8 mouse cellular contexts compared by ENCODE assay signal in the genomic region with DNA sequence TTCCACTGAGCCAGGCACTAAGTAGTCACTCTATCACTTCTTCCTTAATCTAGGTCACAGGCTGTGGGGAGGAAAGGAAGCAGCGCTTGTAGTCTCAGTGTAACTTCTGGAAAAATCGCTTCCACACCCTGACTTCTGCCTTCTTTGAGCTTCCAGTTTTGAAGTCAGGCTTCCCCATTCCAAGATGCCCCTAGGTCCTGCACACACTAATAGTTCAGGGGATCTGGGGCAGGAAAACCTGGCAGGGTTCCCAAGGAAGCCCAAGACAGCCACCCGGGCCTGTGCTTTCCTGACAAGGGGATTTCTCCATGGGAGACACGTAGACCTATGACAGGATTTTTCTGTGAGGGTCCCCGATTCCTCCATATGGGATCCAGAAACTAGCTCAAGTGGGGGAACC. TPM values are rescaled to one million over a fixed set of nuclear protein-coding genes. Genes with fewer than 3 reads are reported as not detected.
DNase-seq lines count a peak whose midpoint lies in the region; ATAC-seq and TF ChIP-seq lines count a peak whose summit lies in the region.

No protein-coding gene starts in this region.

- H3K4me1 ChIP-seq in cortical plate, adult 2 months (ENCODE audit: control insufficient read depth, insufficient read depth, low read length): peaks cover 13% of the 10 kb centered on the region
- H3K4me1 ChIP-seq in hindbrain, embryonic 10.5 days (replicated peaks): peaks cover 33% of the 10 kb centered on the region
- H3K4me1 ChIP-seq in liver, embryonic 11.5 days (replicated peaks; ENCODE audit: control insufficient read depth, insufficient read depth, low read length): peaks cover 35% of the 10 kb centered on the region
- H3K4me1 ChIP-seq in neural tube, embryonic 12.5 days: peaks cover 21% of the 10 kb centered on the region

- no peaks in the 10 kb centered on the region for H3K27me3 ChIP-seq in hindbrain, embryonic 10.5 days (ENCODE audit: insufficient read depth, poor library complexity, severe bottlenecking)
- H3K27me3 ChIP-seq in liver, embryonic 11.5 days (replicated peaks; ENCODE audit: control insufficient read depth, insufficient read depth, low read length): no peaks in the 10 kb centered on the region
- H3K27me3 ChIP-seq in neural tube, embryonic 12.5 days (replicated peaks): no peaks in the 10 kb centered on the region

- peak overlapping the region; percentile 99 for H3K4me2 ChIP-seq in liver, embryonic 11.5 days
- peak overlapping the region; percentile 98 for H3K4me2 ChIP-seq in neural tube, embryonic 12.5 days (replicated peaks)

- no peak for ATAC-seq in liver, embryonic 11.5 days (replicated peaks; ENCODE audit: low FRiP score)
- no peak for ATAC-seq in neural tube, embryonic 12.5 days (ENCODE audit: low FRiP score, low read depth)

- DNase-seq in left cerebral cortex, adult 2 months (ENCODE audit: extremely low spot score in 1 of 2, low spot score in 2 of 2): no peak
- DNase-seq in left cerebral cortex, postnatal 14 days (ENCODE audit: low spot score in 2 of 2): no peak
- no peak for DNase-seq in hindbrain, embryonic 10.5 days (ENCODE audit: low spot score)
- no peak for DNase-seq in liver, embryonic 11.5 days (ENCODE audit: low spot score)
- no peak for DNase-seq in left cerebral cortex, postnatal 36 days (ENCODE audit: low spot score in 2 of 2)
- DNase-seq in ovary, postnatal 10 days (ENCODE audit: low spot score): no peak

- peak overlapping the region; percentile 86 for H3K27ac ChIP-seq in left cerebral cortex, adult 2 months
- peak overlapping the region; percentile 6; the same call in 1 of the 2 replicates for H3K27ac ChIP-seq in cortical plate, adult 2 months (ENCODE audit: insufficient read depth, low read length)
- peak overlapping the region; percentile 96 for H3K27ac ChIP-seq in hindbrain, embryonic 10.5 days
- peak overlapping the region; percentile 86 for H3K27ac ChIP-seq in liver, embryonic 11.5 days (ENCODE audit: low read depth, low read length)
- H3K27ac ChIP-seq in neural tube, embryonic 12.5 days: no peak overlapping the region

- H3K36me3 ChIP-seq in hindbrain, embryonic 10.5 days: peaks cover 37% of the 10 kb centered on the region
- H3K36me3 ChIP-seq in liver, embryonic 11.5 days (ENCODE audit: control insufficient read depth, insufficient read depth, low read length): peaks cover 4% of the 10 kb centered on the region; the same call in 1 of the 2 replicates
- H3K36me3 ChIP-seq in neural tube, embryonic 12.5 days: peaks cover 7% of the 10 kb centered on the region; the same call in 1 of the 2 replicates

- H3K9me3 ChIP-seq in hindbrain, embryonic 10.5 days: no peaks in the 10 kb centered on the region
- H3K9me3 ChIP-seq in liver, embryonic 11.5 days (ENCODE audit: control insufficient read depth, low read length): no peaks in the 10 kb centered on the region
- H3K9me3 ChIP-seq in neural tube, embryonic 12.5 days: no peaks in the 10 kb centered on the region

- no peak for TF ChIP-seq POLR2A in cortical plate, adult 2 months (IDR thresholded peaks at IDR 0.05; ENCODE audit: extremely low read depth, insufficient read depth, low read length)

- intact Hi-C loops in left cerebral cortex, adult 2 months (cut with DNase I): no loop called here
- intact Hi-C loops in left cerebral cortex, postnatal 14 days (cut with DNase I): no loop called here
- intact Hi-C loops in left cerebral cortex, postnatal 36 days (cut with DNase I): no loop called here

- peak overlapping the region; percentile 79 for H3K4me3 ChIP-seq in left cerebral cortex, adult 2 months
- peak overlapping the region; percentile 99 for H3K4me3 ChIP-seq in cortical plate, adult 2 months (ENCODE audit: insufficient read depth, low read length)
- H3K4me3 ChIP-seq in hindbrain, embryonic 10.5 days: peak overlapping the region; percentile 98
- peak overlapping the region; percentile 91 for H3K4me3 ChIP-seq in liver, embryonic 11.5 days (ENCODE audit: low read depth, low read length)
- peak overlapping the region; percentile 99 for H3K4me3 ChIP-seq in neural tube, embryonic 12.5 days

- 40% methylated on average over 5 of the region's 5 CpGs for WGBS in hindbrain, embryonic 10.5 days
- 12% methylated on average over 5 of the region's 5 CpGs for WGBS in liver, embryonic 11.5 days
- WGBS in neural tube, embryonic 12.5 days: 43% methylated on average over 5 of the region's 5 CpGs

- peak overlapping the region; percentile 96 for H3K9ac ChIP-seq in liver, embryonic 11.5 days (ENCODE audit: low read depth, low read length)
- H3K9ac ChIP-seq in neural tube, embryonic 12.5 days: peak overlapping the region; percentile 96

- no peak for TF ChIP-seq CTCF in left cerebral cortex, adult 2 months (IDR thresholded peaks at IDR 0.05)
- no peak for TF ChIP-seq CTCF in cortical plate, adult 2 months (IDR thresholded peaks at IDR 0.05; ENCODE audit: extremely low read depth, insufficient read depth, low read length)

RNA-seq across cellular contexts. Expression of gene Ap3d1, which starts 0.9 kb away (rescaled TPM):
- 100 to 1,000 TPM; 150 to 151 TPM for total RNA-seq in left cerebral cortex, adult 2 months (2021)
- 100 to 1,000 TPM; 143 to 147 TPM for total RNA-seq in left cerebral cortex, postnatal 14 days (2021)
- polyA plus RNA-seq in cortical plate, adult 2 months (2012; rRNA removed): 157 and 159 TPM in 2 replicates
- 59.9 and 65.8 TPM in 2 replicates for polyA plus RNA-seq in hindbrain, embryonic 10.5 days (2016; fragmentation: Nextera tagmentation; extraction: Ambion mirVana)
- polyA plus RNA-seq in liver, embryonic 11.5 days (2014; fragmentation: Nextera tagmentation; extraction: Ambion mirVana): 53.1 and 53.2 TPM in 2 replicates
- polyA plus RNA-seq in neural tube, embryonic 12.5 days (2016; fragmentation: Nextera tagmentation; extraction: Ambion mirVana): 93.9 and 95.1 TPM in 2 replicates
- 100 to 1,000 TPM; 133 to 160 TPM for total RNA-seq in left cerebral cortex, postnatal 36 days (2021)

RNA-seq across cellular contexts. Expression of gene Dot1l, which starts 13.9 kb away (rescaled TPM):
- total RNA-seq in left cerebral cortex, adult 2 months (2021): 10 to 100 TPM; 64.6 to 75.3 TPM
- total RNA-seq in left cerebral cortex, postnatal 14 days (2021): 10 to 100 TPM; 59.1 to 66.7 TPM
- 45.9 and 47.8 TPM in 2 replicates for polyA plus RNA-seq in cortical plate, adult 2 months (2012; rRNA removed)
- 20.3 and 22.8 TPM in 2 replicates for polyA plus RNA-seq in hindbrain, embryonic 10.5 days (2016; fragmentation: Nextera tagmentation; extraction: Ambion mirVana)
- polyA plus RNA-seq in liver, embryonic 11.5 days (2014; fragmentation: Nextera tagmentation; extraction: Ambion mirVana): 23.9 and 28.2 TPM in 2 replicates
- 26.3 and 26.5 TPM in 2 replicates for polyA plus RNA-seq in neural tube, embryonic 12.5 days (2016; fragmentation: Nextera tagmentation; extraction: Ambion mirVana)
- 10 to 100 TPM; 37.2 to 65.0 TPM for total RNA-seq in left cerebral cortex, postnatal 36 days (2021)

RNA-seq across cellular contexts. Expression of gene Izumo4, which starts 39.2 kb away (rescaled TPM):
- 10 to 100 TPM; 45.0 to 46.0 TPM for total RNA-seq in left cerebral cortex, adult 2 months (2021)
- 10 to 100 TPM; 52.8 to 55.3 TPM for total RNA-seq in left cerebral cortex, postnatal 14 days (2021)
- polyA plus RNA-seq in cortical plate, adult 2 months (2012; rRNA removed): 111 and 118 TPM in 2 replicates
- polyA plus RNA-seq in hindbrain, embryonic 10.5 days (2016; fragmentation: Nextera tagmentation; extraction: Ambion mirVana): 13.7 and 18.7 TPM in 2 replicates
- 5.7 and 6.8 TPM in 2 replicates for polyA plus RNA-seq in liver, embryonic 11.5 days (2014; fragmentation: Nextera tagmentation; extraction: Ambion mirVana)
- 28.6 and 29.3 TPM in 2 replicates for polyA plus RNA-seq in neural tube, embryonic 12.5 days (2016; fragmentation: Nextera tagmentation; extraction: Ambion mirVana)
- 10 to 100 TPM; 36.7 to 47.3 TPM for total RNA-seq in left cerebral cortex, postnatal 36 days (2021)

RNA-seq across cellular contexts. Expression of gene Mob3a, which starts 39.4 kb away (rescaled TPM):
- total RNA-seq in left cerebral cortex, adult 2 months (2021): 10 to 100 TPM; 13.6 to 15.5 TPM
- 10 to 100 TPM; 15.0 to 20.2 TPM for total RNA-seq in left cerebral cortex, postnatal 14 days (2021)
- 7.9 and 9.4 TPM in 2 replicates for polyA plus RNA-seq in cortical plate, adult 2 months (2012; rRNA removed)
- 68.8 and 77.2 TPM in 2 replicates for polyA plus RNA-seq in hindbrain, embryonic 10.5 days (2016; fragmentation: Nextera tagmentation; extraction: Ambion mirVana)
- polyA plus RNA-seq in liver, embryonic 11.5 days (2014; fragmentation: Nextera tagmentation; extraction: Ambion mirVana): 56.7 and 57.3 TPM in 2 replicates
- 59.4 and 61.5 TPM in 2 replicates for polyA plus RNA-seq in neural tube, embryonic 12.5 days (2016; fragmentation: Nextera tagmentation; extraction: Ambion mirVana)
- 10 to 100 TPM; 14.0 TPM for total RNA-seq in left cerebral cortex, postnatal 36 days (2021)

RNA-seq across cellular contexts. Expression of gene Sf3a2, which starts 56.9 kb away (rescaled TPM):
- total RNA-seq in left cerebral cortex, adult 2 months (2021): 10 to 100 TPM; 42.0 to 48.7 TPM
- total RNA-seq in left cerebral cortex, postnatal 14 days (2021): 10 to 100 TPM; 42.7 to 43.6 TPM
- polyA plus RNA-seq in cortical plate, adult 2 months (2012; rRNA removed): 38.9 and 46.1 TPM in 2 replicates
- polyA plus RNA-seq in hindbrain, embryonic 10.5 days (2016; fragmentation: Nextera tagmentation; extraction: Ambion mirVana): 109 and 119 TPM in 2 replicates
- polyA plus RNA-seq in liver, embryonic 11.5 days (2014; fragmentation: Nextera tagmentation; extraction: Ambion mirVana): 116 and 121 TPM in 2 replicates
- 66.8 and 72.4 TPM in 2 replicates for polyA plus RNA-seq in neural tube, embryonic 12.5 days (2016; fragmentation: Nextera tagmentation; extraction: Ambion mirVana)
- total RNA-seq in left cerebral cortex, postnatal 36 days (2021): 10 to 100 TPM; 44.3 to 53.0 TPM
